Mouse (Mus musculus) thymus, adult 2 months (tissue): ENCODE results near the gene Slc25a44.

Experiments used
- CTCF ChIP-seq: fragments of 200-500 bp; IDR thresholded peaks from 2 replicates; pipeline ENCODE4 v1.5.1; 2012; ENCODE audit warnings: mild to moderate bottlenecking, control low read depth, low read length, moderate library complexity, borderline replicate concordance; ENCODE audit not compliant: control insufficient read depth, poor library complexity, insufficient read depth; ENCODE audit errors: extremely low read depth
- POLR2A ChIP-seq: fragments of 200-500 bp; IDR thresholded peaks from 2 replicates; pipeline ENCODE4 v1.6.1; 2012; ENCODE audit warnings: mild to moderate bottlenecking, low read length, control low read depth, moderate library complexity; ENCODE audit not compliant: control insufficient read depth, poor library complexity, insufficient read depth; ENCODE audit errors: extremely low read depth

- no peak for TF ChIP-seq POLR2A
- TF ChIP-seq CTCF: no peak
Observed at GRCm38 (mm10) chr3:88473571-88473970, 48.6 kb upstream of the Slc25a44 start.
